Mouse (Mus musculus) small intestine, adult 2 months (tissue): ENCODE measurements around the gene Khdrbs2.

Experiments used
- CTCF ChIP-seq: fragments of 200-500 bp; IDR thresholded peaks from 2 replicates; pipeline ENCODE4 v1.5.1; 2012; ENCODE audit warnings: low read depth, mild to moderate bottlenecking, control low read depth, inconsistent platforms, low read length, moderate library complexity, mixed read lengths; ENCODE audit not compliant: insufficient replicate concordance, insufficient read length; ENCODE audit errors: extremely low read depth
- POLR2A ChIP-seq: fragments of 200-500 bp; IDR thresholded peaks from 2 replicates; pipeline ENCODE4 v1.6.1; 2012; ENCODE audit warnings: low read depth, mild to moderate bottlenecking, control low read depth, inconsistent platforms, low read length, moderate library complexity

- TF ChIP-seq POLR2A (no peak), CTCF (no peak)
Measured at GRCm38 (mm10) chr1:32397553-32397952, 225.0 kb downstream of the Khdrbs2 start.
